Mouse (Mus musculus) midbrain, embryonic 13.5 days (tissue): ENCODE results near the gene T. TPM values are rescaled to one million over a fixed set of nuclear protein-coding genes. Genes with fewer than 3 reads are reported as not detected.
"Not testable (repeated sequence)": the region's sequence is repeated elsewhere in the genome, so short reads cannot be mapped to it uniquely, and the experiment has no call there.

Source experiments
- ATAC-seq: fragments of 200-750 bp; cut with Nextera tagmentation; 2 replicates; pipeline ENCODE4 v1.8.0; 2017; ENCODE audit warnings: mild to moderate bottlenecking, moderate TSS enrichment, moderate library complexity
- H3K27ac ChIP-seq: fragments of 300-500 bp; sonication (generic); 2 replicates; pipeline ENCODE4 v1.5.1; 2015; ENCODE audit warnings: inconsistent platforms, mild to moderate bottlenecking, moderate library complexity
- H3K27me3 ChIP-seq: fragments of 300-500 bp; sonication (generic); 2 replicates; pipeline ENCODE4 v1.6.1; 2015; ENCODE audit warnings: mild to moderate bottlenecking, inconsistent platforms
- H3K36me3 ChIP-seq: fragments of 300-500 bp; sonication (generic); 2 replicates; pipeline ENCODE4 v1.6.1; 2015; ENCODE audit warnings: mild to moderate bottlenecking, inconsistent platforms
- H3K4me1 ChIP-seq: fragments of 300-500 bp; sonication (generic); replicated peaks from 2 replicates; pipeline ENCODE4 v1.6.1; 2015; ENCODE audit warnings: inconsistent platforms
- H3K4me2 ChIP-seq: fragments of 300-500 bp; sonication (generic); replicated peaks from 2 replicates; pipeline ENCODE4 v1.6.1; 2015; ENCODE audit warnings: moderate library complexity, mild to moderate bottlenecking, inconsistent platforms
- H3K4me3 ChIP-seq: fragments of 300-500 bp; sonication (generic); replicated peaks from 2 replicates; pipeline ENCODE4 v1.5.1; 2015; ENCODE audit warnings: mild to moderate bottlenecking, inconsistent platforms
- H3K9ac ChIP-seq: fragments of 300-500 bp; sonication (generic); replicated peaks from 2 replicates; pipeline ENCODE4 v1.6.1; 2015; ENCODE audit warnings: mild to moderate bottlenecking, inconsistent platforms
- H3K9me3 ChIP-seq: fragments of 300-500 bp; sonication (generic); 2 replicates; pipeline ENCODE4 v1.6.1; 2016; ENCODE audit warnings: mild to moderate bottlenecking, inconsistent platforms
- WGBS: fragments of 180-500 bp; shearing (Covaris S2); methylation state at CpG from one replicate; pipeline ENCODE4 v1.1.7; 2015; 5-methylcytosine and 5-hydroxymethylcytosine counted together
- polyA plus RNA-seq: library from polyadenylated mRNA; unstranded; fragments of >200 nt; fragmentation: Nextera tagmentation; extraction: Ambion mirVana; gene quantifications from 2 replicates; pipeline ENCODE4 v1.2.1, GENCODE M21; 2015

The T gene
- 0.43 and 0.72 TPM in 2 replicates for polyA plus RNA-seq

DNA sequence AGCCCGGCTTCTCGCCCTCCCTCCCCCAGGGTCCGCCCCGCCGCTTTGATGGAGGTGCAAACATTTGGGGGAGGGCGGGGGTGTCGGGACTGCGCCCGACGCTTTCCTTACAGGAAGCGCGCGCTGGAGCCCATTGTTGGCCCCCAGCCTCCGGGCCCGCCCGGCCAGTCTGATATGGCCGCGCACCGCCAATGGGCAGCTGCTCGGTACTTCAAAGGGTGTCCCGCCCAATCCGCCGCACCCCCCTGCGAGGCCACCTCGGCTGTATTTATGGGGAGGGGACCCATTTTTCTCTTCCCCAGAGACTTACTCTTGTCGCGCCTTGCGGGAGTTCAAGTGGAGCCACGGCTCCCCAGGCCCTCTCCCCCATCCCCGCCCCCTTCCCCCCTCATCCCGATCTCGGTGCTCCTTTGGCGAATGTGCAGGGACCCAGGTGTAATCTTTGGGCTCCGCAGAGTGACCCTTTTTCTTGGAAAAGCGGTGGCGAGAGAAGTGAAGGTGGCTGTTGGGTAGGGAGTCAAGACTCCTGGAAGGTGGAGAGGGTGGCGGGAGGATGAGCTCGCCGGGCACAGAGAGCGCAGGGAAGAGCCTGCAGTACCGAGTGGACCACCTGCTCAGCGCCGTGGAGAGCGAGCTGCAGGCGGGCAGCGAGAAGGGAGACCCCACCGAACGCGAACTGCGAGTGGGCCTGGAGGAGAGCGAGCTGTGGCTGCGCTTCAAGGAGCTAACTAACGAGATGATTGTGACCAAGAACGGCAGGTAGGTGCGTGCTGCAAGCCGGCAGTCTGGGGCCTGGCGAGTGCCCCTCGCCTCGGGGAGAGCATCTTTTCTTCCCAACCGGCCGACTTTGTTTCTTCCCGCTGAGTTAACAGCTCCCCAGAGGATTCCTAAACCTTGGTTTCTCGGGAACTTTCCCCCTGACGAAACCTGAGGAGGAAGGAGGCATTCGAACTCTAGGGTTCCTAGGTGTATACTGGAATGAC, at the start of gene T:
T (plus strand) TSS at position 446 of the 983 bp plus-strand sequence.
- Histone ChIP-seq H3K4me3 (peak within 1 kb of the TSS; percentile 22), H3K27me3 (peaks cover 100% of the 10 kb centered on the region), H3K9ac (no peak within 1 kb of the TSS), H3K4me1 (peaks cover 20% of the 10 kb centered on the region), H3K36me3 (no peaks in the 10 kb centered on the region), H3K4me2 (peak within 1 kb of the TSS; percentile 45), H3K27ac (no peak within 1 kb of the TSS), H3K9me3 (no peaks in the 10 kb centered on the region)
- no peak for ATAC-seq
- under 1% methylated on average over 64 of the region's 65 CpGs for WGBS

DNA sequence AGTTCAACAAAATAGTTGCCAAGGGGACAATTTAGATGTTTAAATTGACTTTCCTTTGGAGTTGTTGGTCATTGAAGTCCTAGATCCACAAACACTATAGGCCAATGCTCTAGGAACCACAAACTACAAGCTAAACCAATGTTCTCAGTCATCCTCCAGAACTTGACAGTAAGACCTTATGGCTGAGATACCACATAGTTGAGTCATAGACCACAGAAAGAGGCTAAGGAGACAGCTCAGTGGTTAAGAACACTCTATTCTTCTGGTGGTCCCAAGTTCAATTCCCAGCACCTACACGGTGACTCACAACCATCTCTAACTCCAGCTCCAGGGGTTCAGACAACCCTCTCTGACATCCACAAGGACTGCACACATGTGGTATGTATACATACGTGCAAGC, 48.8 kb upstream of the T start:
- H3K9me3 ChIP-seq = no peaks in the 10 kb centered on the region

DNA sequence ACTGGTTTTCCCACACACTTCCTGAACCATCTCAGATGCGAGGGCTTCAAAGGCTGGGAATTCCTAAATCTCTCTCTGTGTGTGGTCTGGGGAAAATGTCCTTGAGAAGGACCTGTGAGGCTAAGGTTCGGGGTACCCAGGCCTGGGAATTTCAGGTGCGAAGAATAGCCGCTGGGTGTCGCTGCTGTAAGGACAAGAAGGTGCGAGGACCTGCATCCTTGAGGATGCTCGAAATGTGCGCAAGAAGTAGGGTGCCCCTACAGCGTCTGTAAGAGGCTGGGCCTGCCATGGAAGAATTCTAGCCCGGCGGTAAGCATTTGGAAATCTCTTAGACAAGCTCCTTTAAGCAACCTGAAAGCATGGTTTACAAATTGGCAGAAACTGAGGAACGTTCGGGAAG, 45.8 kb upstream of the T start:
- WGBS = under 1% methylated on average over 13 of the region's 13 CpGs
- Histone ChIP-seq H3K9ac (no peak overlapping the region), H3K27ac (no peak overlapping the region), H3K4me1 (peaks cover 14% of the 10 kb centered on the region; the same call in 1 of the 2 replicates), H3K36me3 (no peaks in the 10 kb centered on the region), H3K9me3 (no peaks in the 10 kb centered on the region), H3K4me2 (peak overlapping the region; percentile 53), H3K27me3 (peaks cover 43% of the 10 kb centered on the region), H3K4me3 (peak overlapping the region; percentile 31)
- peak; percentile 53; the same call in 1 of the 2 replicates for ATAC-seq

More for the DNA sequence above, 48.8 kb upstream of the T start:
- H3K27ac ChIP-seq = no peak overlapping the region
- no peak overlapping the region for H3K9ac ChIP-seq
- H3K36me3 ChIP-seq = no peaks in the 10 kb centered on the region
- H3K4me1 ChIP-seq = peaks cover 14% of the 10 kb centered on the region; the same call in 1 of the 2 replicates
- no peak overlapping the region for H3K4me2 ChIP-seq
- peaks cover 30% of the 10 kb centered on the region for H3K27me3 ChIP-seq
- 91% methylated on average over 2 of the region's 2 CpGs for WGBS
- ATAC-seq = no peak
- no peak overlapping the region for H3K4me3 ChIP-seq

DNA sequence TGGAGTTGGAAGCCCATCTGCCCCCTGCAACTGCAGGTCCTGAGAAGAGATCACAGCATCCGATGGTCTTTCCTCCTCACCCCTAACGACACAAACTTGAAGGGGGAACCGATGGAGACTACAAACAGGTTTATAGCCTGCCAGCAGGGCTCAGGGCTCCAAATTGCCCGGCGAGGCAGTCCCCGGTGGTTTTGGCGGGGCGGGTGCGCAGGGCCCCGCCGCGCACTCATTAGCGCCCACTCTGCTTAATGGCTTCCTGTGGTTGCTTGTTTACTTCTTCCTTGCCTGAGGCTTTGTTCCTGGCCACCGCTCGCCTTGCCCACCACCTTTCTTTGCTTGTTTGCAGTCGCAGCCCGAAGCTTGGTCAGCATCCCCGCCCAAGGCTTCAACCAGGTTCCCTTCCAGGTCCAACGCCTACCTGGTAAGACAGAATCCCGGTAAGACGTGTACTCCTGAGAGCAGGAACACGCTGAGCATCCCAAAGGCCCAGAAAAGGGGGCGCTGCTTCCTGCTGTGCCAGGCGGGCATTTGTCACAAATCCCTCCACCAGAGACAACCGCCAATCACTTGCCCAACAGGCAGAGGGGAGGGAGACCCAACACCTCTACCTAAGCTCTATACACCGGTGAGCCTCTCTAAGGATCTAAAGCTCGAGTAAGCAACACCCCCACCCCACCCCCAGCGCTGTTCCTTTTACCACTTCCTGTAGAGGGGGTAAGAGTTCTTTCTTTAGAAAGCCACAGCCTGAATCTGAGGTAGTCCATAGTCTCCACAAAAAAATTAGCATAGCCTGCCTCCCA, 45.0 kb upstream of the T start:
- Histone ChIP-seq H3K4me3 (peak overlapping the region; percentile 31), H3K9ac (peak overlapping the region; percentile 51), H3K27ac (no peak overlapping the region), H3K9me3 (no peaks in the 10 kb centered on the region), H3K36me3 (no peaks in the 10 kb centered on the region), H3K4me1 (peaks cover 14% of the 10 kb centered on the region; the same call in 1 of the 2 replicates), H3K27me3 (peaks cover 43% of the 10 kb centered on the region), H3K4me2 (peak overlapping the region; percentile 53)
- peak; percentile 58 for ATAC-seq
- 2% methylated on average over 28 of the region's 28 CpGs for WGBS

DNA sequence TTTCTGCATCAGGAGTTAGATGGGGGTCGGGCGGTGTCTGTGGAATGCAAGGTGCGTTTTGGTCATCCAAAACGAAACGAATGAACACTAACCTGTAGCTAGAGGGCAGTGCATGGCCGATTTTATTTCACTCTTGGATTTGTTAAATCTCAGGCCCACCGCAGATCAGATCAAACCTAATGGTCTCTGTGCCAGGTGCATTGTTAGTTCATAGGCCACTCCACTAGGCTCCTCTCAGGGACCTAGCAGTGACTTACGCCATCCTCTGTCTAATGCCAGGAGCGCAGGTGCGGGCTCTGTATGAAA, 44.5 kb upstream of the T start:
- WGBS = 7% methylated on average over 10 of the region's 10 CpGs

DNA sequence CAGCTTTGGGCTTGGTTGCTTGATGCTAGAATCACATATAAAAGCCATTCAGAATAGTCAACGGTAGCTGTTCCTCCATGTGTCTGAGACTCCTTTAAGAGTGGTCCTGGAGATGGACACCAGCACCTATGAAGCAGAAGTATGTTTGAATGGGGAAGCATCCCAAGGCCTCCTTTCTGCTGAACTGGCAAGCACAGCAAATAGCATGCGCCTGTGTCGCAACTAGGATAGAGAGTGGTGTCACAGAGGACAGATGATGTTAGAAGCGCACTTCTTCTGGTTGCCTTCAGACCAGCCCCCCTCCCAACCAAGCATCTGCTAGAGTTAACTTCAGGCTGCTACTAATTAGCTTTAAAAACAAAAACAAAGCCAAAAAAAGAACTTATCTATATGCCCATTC, 43.7 kb upstream of the T start:
- H3K4me3 ChIP-seq = no peak overlapping the region
- 58% methylated on average over 4 of the region's 4 CpGs for WGBS
- peaks cover 43% of the 10 kb centered on the region for H3K27me3 ChIP-seq
- no peaks in the 10 kb centered on the region for H3K9me3 ChIP-seq
- H3K4me2 ChIP-seq = no peak overlapping the region
- H3K36me3 ChIP-seq = no peaks in the 10 kb centered on the region
- ATAC-seq = no peak
- no peak overlapping the region for H3K27ac ChIP-seq
- H3K9ac ChIP-seq = no peak overlapping the region
- H3K4me1 ChIP-seq = peaks cover 14% of the 10 kb centered on the region; the same call in 1 of the 2 replicates

More for the DNA sequence above, 44.5 kb upstream of the T start:
- Histone ChIP-seq H3K27ac (no peak overlapping the region), H3K9me3 (no peaks in the 10 kb centered on the region), H3K36me3 (no peaks in the 10 kb centered on the region), H3K27me3 (peaks cover 43% of the 10 kb centered on the region), H3K4me1 (peaks cover 14% of the 10 kb centered on the region; the same call in 1 of the 2 replicates), H3K4me2 (peak overlapping the region; percentile 53), H3K4me3 (peak overlapping the region; percentile 31; the same call in 1 of the 2 replicates), H3K9ac (peak overlapping the region; percentile 51; the same call in 1 of the 2 replicates)
- 0 out of 2 replicates have a peak, but pooled peaks have one; percentile 30 for ATAC-seq

DNA sequence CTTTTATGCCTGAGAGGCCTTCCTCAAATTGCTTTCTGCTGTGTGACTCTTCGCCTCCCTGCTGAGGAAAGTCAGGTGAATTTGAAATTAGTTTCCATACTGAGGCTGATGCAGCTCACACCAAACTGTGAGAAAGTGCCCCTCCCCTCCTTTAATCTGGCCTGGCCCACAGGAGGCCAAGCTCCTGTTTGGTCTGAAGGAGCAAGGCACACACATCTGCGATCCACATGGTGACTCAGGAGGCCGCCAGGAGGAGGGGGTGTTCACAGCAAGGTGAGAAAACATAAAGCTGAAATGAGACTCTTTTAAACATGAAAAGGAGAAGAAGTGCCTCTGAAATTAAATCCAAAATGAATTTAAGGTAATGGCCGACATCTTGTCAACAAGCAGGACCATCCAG, 37.9 kb upstream of the T start:
- H3K27ac ChIP-seq = no peak overlapping the region
- H3K4me2 ChIP-seq = no peak overlapping the region
- 65% methylated on average over 4 of the region's 4 CpGs for WGBS
- peaks cover 3% of the 10 kb centered on the region for H3K27me3 ChIP-seq
- H3K9ac ChIP-seq = no peak overlapping the region
- no peaks in the 10 kb centered on the region for H3K36me3 ChIP-seq
- no peaks in the 10 kb centered on the region for H3K9me3 ChIP-seq
- no peak overlapping the region for H3K4me3 ChIP-seq
- ATAC-seq = no peak
- no peaks in the 10 kb centered on the region for H3K4me1 ChIP-seq

DNA sequence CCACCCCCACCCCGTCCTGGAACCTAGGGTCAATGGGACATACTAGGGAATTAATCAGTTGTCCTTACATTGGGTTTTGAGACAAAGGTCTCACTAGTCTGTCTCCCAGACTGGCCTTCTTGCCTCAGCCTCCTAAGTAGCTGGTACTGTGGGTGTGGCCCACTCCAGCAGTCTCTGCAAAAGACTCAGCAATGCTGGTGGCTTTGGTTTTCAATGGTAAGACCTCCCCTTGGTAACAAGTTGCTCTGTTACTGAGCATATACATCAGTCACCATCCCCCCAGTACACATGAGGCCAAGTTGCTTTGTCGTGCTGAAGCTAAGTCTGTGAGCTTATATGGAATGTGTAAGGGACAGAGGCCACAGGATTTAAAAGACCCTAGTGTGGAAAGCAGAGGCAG, 36.3 kb upstream of the T start:
- WGBS = 79% methylated on average over 2 of the region's 2 CpGs

DNA sequence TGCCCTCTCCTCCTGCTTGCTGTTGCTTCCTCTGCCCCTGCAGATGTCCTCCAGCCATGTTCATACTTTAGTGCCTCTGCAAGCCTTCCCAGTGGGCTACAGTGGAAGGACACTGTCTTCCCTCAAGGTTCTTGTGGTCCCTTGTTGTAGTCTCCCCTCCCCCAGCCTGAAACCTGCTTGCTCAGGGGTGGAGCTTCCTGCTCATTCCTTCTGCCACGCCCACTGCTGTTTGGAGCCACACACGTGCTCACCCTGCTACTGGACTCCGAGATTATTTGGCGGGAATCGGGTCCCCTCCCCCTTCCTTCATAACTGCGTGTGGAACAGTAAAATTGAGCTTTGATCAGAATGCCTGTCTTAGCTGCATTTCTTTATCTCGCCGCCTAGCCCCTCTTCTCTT, 30.3 kb upstream of the T start:
- not testable (repeated sequence) for H3K4me1 ChIP-seq, H3K36me3 ChIP-seq, H3K4me3 ChIP-seq, H3K27me3 ChIP-seq, H3K9me3 ChIP-seq, H3K27ac ChIP-seq, H3K9ac ChIP-seq, ATAC-seq, H3K4me2 ChIP-seq
- WGBS = 63% methylated on average over 8 of the region's 8 CpGs

More for the DNA sequence above, 36.3 kb upstream of the T start:
- Histone ChIP-seq H3K9me3 (no peaks in the 10 kb centered on the region), H3K4me1 (no peaks in the 10 kb centered on the region), H3K27me3 (no peaks in the 10 kb centered on the region), H3K9ac (no peak overlapping the region), H3K4me2 (no peak overlapping the region), H3K36me3 (no peaks in the 10 kb centered on the region), H3K4me3 (no peak overlapping the region), H3K27ac (no peak overlapping the region)
- ATAC-seq = no peak

DNA sequence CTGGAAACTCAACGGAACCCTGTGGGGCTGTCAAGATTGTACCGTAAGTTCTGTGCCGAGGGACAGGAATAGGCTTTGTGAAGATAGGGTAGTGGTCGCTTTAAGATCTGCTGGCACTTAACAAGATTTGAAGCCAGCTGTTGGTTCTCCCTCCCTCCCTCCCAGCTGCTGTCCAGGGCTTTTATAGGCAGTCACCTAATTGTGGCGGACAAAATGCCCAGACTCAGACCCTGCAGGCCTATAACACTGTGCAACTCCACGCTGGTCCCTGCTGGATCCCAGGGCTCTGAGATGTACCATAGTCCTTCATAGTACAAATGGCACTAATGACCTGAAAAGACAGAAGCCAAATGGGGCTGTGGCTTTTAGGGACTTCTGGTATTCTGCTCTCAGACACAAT, 27.9 kb upstream of the T start:
- Histone ChIP-seq H3K9ac (no peak overlapping the region), H3K4me1 (peaks cover 13% of the 10 kb centered on the region), H3K27ac (no peak overlapping the region), H3K4me2 (no peak overlapping the region), H3K27me3 (0 out of 2 replicates have a peak, but pooled peaks cover 6% of the 10 kb centered on the region), H3K9me3 (no peaks in the 10 kb centered on the region), H3K36me3 (no peaks in the 10 kb centered on the region), H3K4me3 (no peak overlapping the region)
- ATAC-seq = no peak
- 25% methylated on average over 6 of the region's 6 CpGs for WGBS

DNA sequence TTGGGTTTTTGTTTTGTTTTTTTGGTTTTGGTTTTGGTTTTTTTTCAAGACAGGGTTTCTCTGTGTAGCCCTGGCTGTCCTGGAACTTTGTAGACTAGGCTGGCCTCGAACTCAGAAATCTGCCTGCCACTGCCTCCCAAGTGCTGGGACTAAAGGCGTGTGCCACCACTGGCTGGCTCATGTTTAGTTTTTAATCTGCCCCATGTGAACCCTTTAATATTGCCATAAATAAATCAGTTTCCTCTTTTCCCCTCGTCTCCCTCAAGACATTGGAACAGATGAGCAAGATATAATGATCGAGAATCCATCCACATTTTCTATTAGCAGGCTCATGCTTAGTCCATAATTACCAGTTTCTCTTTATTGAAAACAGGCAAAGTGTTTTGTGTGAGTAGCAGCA, 26.2 kb upstream of the T start:
- H3K9ac ChIP-seq, H3K27me3 ChIP-seq, H3K4me3 ChIP-seq, H3K36me3 ChIP-seq, H3K27ac ChIP-seq, H3K9me3 ChIP-seq, ATAC-seq, H3K4me2 ChIP-seq: not testable (repeated sequence)
- WGBS = 65% methylated on average over 4 of the region's 4 CpGs
- H3K4me1 ChIP-seq = peaks cover 13% of the 10 kb centered on the region
